Mouse (Mus musculus): ENCODE measurements around the gene Gm10912.
A peak's percentile ranks its signal among the peaks of the same experiment; 100 is the strongest.
"Not testable (repeated sequence)": the region's sequence is repeated elsewhere in the genome, so short reads cannot be mapped to it uniquely, and the experiment has no call there.

Gm10912 gene

GRCm38 (mm10) chr2:104065526-104065925 is at the start of gene Gm10912:
TSS of gene Gm10912 (plus strand) at chr2:104065826.
- not testable (repeated sequence) for DNase-seq

GRCm38 (mm10) chr2:104023096-104023495 is 42.5 kb upstream of the Gm10912 start:
- no peak for DNase-seq

GRCm38 (mm10) chr2:104024656-104025055 is 41.0 kb upstream of the Gm10912 start:
- DNase-seq, result no peak

GRCm38 (mm10) chr2:104027458-104028138 is 38.0 kb upstream of the Gm10912 start, which contains the start of gene Fbxo3:
TSS of gene Fbxo3 (plus strand) at chr2:104027721.
- DNase-seq, result peak; percentile 91 to 94

GRCm38 (mm10) chr2:104028139-104028723 is 37.4 kb upstream of the Gm10912 start, which contains the start of gene 4931422A03Rik:
TSS of gene 4931422A03Rik (minus strand) at chr2:104028361.
- no peak for DNase-seq

GRCm38 (mm10) chr2:104029074-104029473 is 36.6 kb upstream of the Gm10912 start:
- no peak for DNase-seq

- DNase-seq, result no peak
Observed at GRCm38 (mm10) chr2:104030381-104030780, 35.2 kb upstream of the Gm10912 start.

GRCm38 (mm10) chr2:104032056-104032455 is 33.6 kb upstream of the Gm10912 start:
- no peak for DNase-seq

GRCm38 (mm10) chr2:104034832-104035472 is 30.7 kb upstream of the Gm10912 start:
- peak; percentile 77 to 78 for DNase-seq

- DNase-seq, result no peak
Observed at GRCm38 (mm10) chr2:104035595-104035994, 30.0 kb upstream of the Gm10912 start.

GRCm38 (mm10) chr2:104036316-104036715 is 29.3 kb upstream of the Gm10912 start:
- no peak for DNase-seq

GRCm38 (mm10) chr2:104038236-104038635 is 27.4 kb upstream of the Gm10912 start:
- DNase-seq, result no peak

- DNase-seq, result no peak
Observed at GRCm38 (mm10) chr2:104041632-104042031, 24.0 kb upstream of the Gm10912 start.

- DNase-seq, result no peak
Observed at GRCm38 (mm10) chr2:104042766-104043165, 22.9 kb upstream of the Gm10912 start.

- DNase-seq, result no peak
Observed at GRCm38 (mm10) chr2:104043624-104044478, 21.8 kb upstream of the Gm10912 start.

- DNase-seq, result no peak
Observed at GRCm38 (mm10) chr2:104044479-104045080, 21.0 kb upstream of the Gm10912 start.

- DNase-seq, result no peak
Observed at GRCm38 (mm10) chr2:104058381-104058780, 7.2 kb upstream of the Gm10912 start.

GRCm38 (mm10) chr2:104058954-104059353 is 6.7 kb upstream of the Gm10912 start:
- no peak for DNase-seq

GRCm38 (mm10) chr2:104059786-104060185 is 5.8 kb upstream of the Gm10912 start:
- DNase-seq, result no peak

GRCm38 (mm10) chr2:104060996-104061395 is 4.6 kb upstream of the Gm10912 start:
- DNase-seq, result no peak

- no peak for DNase-seq
Observed at GRCm38 (mm10) chr2:104062665-104063064, 3.0 kb upstream of the Gm10912 start.

- no peak for DNase-seq
Observed at GRCm38 (mm10) chr2:104064152-104064551, 1.5 kb upstream of the Gm10912 start.

All from cerebellum, postnatal 14 days (tissue).